Mouse (Mus musculus) heart, postnatal 0 days (tissue): Measurements from ENCODE around the gene Utp11.

Experiments used
- CTCF ChIP-seq: IDR thresholded peaks from 2 replicates; pipeline ENCODE4 v1.5.1; 2016; ENCODE audit warnings: antibody characterized with exemption, control low read depth, low read depth
- EP300 ChIP-seq: IDR thresholded peaks from 2 replicates; pipeline ENCODE4 v1.6.1; 2016; ENCODE audit warnings: antibody characterized with exemption, low read depth

GRCm38 (mm10) chr4:124674334-124675032 is 18.9 kb downstream of the Utp11 start:
- TF ChIP-seq CTCF (no peak), EP300 (no peak)
